Mouse (Mus musculus): Measurements from ENCODE around the gene Rfx1.

The Rfx1 gene

DNA sequence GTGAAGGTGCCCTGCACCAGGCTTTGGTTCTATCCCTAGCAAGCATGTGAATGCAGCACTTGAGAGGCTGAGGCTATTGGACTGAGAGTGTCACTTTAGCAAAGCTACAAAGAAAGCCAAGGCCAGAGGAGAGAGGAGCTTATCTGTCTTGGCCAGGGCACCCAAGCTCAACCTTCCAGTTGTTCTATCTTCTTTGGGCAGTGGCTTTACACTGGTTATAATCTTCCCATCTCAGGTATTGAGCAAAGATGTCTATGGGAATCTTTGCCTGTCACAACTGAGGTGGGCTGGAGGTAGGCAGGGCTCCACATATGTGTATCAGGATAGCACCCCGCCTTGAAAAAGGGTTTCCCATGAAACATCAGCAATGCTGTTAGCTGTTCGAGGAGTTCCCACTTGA, 6.4 kb upstream of the Rfx1 start:
- no peak for DNase-seq (ENCODE audit: low read depth, low spot score)

DNA sequence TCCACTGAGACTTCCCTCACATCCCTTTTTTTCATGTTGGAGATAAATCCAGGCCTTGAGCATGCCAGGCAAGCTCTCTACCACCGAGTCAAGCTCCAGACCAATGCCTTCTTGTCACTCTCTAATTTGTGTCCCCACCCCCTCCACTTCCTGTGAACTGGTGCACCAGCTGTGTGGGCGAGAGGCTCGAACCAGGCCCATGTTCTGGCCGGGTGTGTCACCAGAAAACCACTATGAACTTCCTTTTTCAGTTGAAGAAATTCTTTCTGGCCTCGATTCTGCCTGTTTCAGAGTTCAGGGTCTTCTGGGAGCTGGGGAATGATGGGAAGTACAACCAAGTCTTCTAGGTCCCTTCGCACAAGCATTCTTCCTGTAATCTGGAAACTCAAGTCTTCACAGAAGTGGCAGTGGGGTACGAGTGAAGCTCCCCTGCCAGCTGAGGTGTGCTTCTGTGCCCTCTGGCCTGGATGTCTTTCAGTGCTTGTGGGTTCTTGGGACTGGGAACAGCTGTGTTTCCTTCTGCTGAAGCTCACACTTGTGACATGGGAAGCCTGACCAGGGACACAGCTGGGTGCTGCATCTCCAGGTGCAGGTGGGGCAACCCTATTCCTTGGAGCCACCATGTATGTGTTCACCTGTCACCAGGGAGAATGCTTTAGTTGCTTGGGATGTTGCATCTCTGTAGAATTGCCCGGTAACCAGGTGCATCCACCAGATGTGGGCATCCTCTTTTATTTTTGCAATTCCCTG, 2.6 kb upstream of the Rfx1 start:
- peak; percentile 80 for DNase-seq (ENCODE audit: low read depth, low spot score)

- DNase-seq (ENCODE audit: low read depth, low spot score) = peak; percentile 25
Measured at GRCm38 (mm10) chr8:84065037-84065436, 1.6 kb upstream of the Rfx1 start, which contains the start of gene Gm10643. Gm10643 (minus strand) TSS chr8:84065137.

GRCm38 (mm10) chr8:84065457-84066072, 1.1 kb upstream of the Rfx1 start:
- DNase-seq (ENCODE audit: low read depth, low spot score) = no peak

DNA sequence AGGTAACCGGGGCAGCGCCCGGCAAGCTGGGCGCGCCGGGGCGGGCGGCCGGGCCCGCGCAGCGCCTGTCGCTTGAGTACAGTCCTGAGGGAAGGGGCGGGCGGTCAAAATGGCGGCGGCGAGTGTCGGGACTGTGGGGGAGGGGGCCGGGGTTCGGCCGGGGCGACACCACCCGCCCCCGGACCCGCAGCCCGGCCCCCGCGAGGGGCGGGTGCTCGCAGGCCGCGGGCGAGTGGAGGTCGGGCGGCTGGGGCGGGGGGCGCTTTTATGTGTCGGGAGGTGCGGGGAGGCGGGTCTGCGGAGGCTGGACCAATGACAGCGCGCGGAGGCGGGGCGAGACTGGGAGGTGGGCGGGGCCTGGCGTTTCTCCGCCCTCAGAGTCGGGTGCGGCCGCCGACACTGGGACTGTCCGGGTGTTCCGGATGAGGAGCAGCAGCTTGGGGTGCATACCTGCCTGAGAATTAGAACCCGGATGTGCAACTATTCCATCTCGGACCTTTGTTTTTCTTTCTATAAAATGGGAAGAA, 476 bp downstream of the Rfx1 start:
- peak; percentile 95 for DNase-seq (ENCODE audit: low read depth, low spot score)

GRCm38 (mm10) chr8:84067911-84068310, 1.3 kb downstream of the Rfx1 start:
- DNase-seq (ENCODE audit: low read depth, low spot score) = peak; percentile 13

GRCm38 (mm10) chr8:84068316-84069035, 1.8 kb downstream of the Rfx1 start:
- no peak for DNase-seq (ENCODE audit: low read depth, low spot score)

DNA sequence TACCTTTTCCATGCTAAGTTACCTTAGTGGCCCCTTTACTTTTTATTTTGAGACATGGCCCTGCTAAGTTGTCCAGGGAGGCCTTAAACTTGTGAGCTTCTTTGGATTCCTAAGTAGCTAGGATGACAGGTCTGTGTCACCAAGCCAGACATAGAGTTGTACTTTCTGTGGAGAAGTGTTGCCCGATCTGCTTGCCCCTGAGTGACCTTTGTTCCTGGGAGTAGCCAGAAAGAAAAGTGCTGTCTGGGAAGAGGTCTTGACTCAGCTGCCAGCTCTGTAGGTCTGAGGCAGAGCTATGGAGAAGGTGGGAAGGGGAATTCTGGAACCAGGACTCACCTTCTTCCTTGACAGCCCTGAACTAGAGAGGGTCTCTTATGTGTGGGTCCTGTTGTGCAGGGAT, 2.5 kb downstream of the Rfx1 start:
- DNase-seq (ENCODE audit: low read depth, low spot score) = no peak

DNA sequence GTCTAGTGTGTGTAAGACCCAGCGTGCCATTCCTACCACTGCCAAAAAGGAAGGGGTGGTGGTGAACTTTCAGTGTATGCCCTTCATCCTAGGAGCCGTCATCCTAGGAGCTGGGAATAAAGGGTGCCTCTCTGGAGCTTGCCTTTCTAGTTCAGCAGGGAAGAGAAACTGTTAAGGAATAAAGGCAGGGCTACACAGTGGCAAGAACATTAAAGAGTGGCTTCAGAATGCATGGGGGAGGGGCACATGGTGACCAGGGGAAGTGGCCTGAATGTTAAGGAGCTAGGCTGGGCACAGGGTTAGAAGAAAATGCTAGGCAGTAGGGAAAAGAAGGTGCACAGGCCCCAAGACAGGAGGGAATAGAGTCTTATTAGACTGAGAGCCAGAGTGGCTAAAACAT, 3.1 kb downstream of the Rfx1 start:
- DNase-seq (ENCODE audit: low read depth, low spot score) = no peak

- peak; percentile 16 for DNase-seq (ENCODE audit: low read depth, low spot score)
Measured at GRCm38 (mm10) chr8:84070241-84070640, 3.6 kb downstream of the Rfx1 start.

DNA sequence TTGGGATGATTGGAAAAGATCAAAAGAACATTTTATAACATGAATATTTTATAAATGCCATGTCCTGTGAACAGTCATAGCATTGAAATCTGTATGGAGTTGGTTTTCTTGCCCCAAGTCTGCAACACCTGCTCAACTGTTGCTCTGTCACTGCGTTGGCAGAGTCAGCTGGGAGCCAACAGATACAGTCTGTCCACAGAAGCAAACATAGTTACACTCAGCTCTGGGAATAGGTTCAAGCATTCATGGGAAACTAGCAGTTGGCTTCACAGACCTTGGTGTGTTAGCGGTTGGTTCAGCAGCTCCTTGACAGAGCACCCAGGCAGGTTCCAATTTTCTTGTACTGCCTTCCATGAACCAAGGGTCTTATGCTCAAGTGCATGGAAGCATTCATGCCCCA, 4.0 kb downstream of the Rfx1 start:
- DNase-seq (ENCODE audit: low read depth, low spot score) = no peak

DNA sequence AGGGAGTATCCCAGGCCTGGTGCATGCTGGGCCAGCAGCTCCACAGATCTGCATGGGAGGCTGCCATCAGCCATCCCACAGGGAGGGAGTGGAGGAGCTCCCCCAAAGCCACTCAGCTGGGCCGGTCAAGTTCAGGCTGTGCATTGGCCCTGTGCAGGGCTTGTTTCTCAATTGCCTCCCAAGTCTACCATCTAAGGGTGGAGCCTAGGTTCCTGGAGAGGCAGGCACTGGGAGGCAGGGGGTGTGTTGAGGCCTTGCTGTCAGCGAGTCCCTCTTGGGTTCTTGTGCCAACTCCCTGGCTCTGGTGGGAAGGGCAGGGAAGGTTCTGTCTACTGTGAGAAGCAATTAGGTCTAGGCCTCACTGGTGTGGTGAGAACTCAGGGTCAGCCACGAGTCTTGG, 5.3 kb downstream of the Rfx1 start:
- DNase-seq (ENCODE audit: low read depth, low spot score) = no peak

- no peak for DNase-seq (ENCODE audit: low read depth, low spot score)
Measured at GRCm38 (mm10) chr8:84072321-84072720, 5.7 kb downstream of the Rfx1 start.

DNA sequence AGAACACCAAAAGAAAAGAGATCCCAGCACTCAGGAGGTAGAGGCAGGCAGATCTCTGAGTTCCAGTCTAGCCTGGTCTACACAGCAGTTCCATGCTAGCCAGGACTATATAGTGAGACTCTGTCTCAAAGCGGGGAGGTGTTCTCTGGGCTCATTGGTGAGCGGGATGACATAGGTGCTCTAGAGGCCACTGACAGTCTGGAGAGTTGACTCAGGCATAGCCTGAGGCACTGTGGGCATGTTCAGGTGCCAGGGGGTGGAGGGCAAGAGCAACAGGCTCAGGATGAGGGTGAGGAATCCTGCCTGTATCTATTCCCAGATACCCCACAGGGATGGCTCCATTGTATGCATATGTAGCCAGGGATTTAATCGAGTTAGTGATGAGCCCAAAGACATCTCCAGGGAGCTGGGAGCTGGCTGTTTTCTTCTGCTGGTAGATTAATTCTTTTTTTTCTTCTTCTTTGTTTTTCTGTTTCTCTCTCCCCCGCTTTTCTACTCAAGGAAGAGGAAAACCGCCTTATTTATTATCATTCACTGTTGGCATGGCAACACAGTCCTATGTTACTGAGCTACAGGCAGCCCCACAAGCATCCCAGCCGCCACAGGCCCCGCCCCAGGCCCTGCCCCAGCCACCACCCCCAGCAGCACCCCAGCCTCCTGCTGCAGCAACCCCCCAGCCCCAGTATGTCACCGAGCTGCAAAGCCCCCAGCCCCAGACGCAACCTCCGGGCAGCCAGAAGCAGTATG, 6.8 kb downstream of the Rfx1 start:
- DNase-seq (ENCODE audit: low read depth, low spot score) = no peak

DNA sequence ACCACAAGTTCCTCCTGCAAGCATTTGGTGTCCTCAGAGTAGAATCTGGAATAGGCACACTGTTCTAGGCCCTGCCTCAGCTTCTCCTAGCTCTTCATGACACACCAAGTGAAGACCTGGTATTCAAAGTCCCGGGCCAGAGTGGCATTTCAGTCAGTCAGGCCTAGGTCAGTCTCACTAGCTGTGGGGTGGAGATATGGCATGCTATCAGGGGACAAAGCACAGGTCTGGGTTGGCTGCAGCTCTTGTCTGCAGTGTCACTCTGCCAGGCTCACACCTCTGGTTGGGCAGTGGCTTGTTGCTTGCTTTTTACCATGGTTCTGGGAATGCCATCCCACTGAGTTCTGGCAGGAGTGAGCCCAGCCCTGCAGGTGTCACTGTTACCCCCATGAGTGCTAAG, 9.8 kb downstream of the Rfx1 start:
- DNase-seq (ENCODE audit: low read depth, low spot score) = no peak

GRCm38 (mm10) chr8:84076849-84077248, 10.2 kb downstream of the Rfx1 start:
- no peak for DNase-seq (ENCODE audit: low read depth, low spot score)

DNA sequence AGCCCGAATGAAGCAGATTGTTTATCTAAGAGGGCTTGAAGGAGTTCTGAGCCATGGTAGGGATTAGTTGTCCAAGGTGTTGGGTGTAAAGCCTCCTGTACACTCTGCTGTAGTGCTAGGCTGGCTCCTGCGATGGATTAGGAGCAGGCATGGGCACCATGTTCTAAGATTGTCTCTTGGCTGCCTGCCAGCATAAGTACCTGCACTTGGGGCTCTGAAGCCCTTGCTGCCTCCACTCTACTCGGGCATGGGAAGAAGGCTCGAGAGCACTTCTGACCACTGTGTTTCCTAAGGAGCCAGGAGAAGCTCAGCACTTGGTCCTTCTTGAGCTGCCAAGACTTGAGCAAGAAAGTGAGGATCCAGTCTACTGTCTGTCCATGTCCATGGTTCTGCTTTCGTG, 12.6 kb downstream of the Rfx1 start:
- no peak for DNase-seq (ENCODE audit: low read depth, low spot score)

DNA sequence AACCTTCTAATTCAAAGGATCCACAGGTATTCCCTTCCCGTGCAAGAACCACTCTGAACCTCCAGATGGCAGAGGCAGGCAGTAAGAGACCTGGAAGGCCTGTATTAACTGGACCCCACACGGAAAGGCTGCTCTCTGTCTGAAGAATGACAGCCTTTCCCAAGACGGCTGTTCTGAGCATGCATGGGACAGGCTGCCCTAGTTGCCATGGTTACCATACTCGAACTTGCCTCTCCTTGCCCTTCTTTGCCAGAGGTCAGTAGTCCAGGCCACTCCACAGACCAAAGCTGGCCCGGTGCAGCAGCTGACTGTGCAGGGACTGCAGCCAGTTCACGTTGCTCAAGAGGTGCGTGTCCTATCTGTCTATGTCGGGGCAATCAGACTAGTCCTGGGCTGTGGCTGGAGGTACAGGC, 17.2 kb downstream of the Rfx1 start:
- DNase-seq (ENCODE audit: low read depth, low spot score) = no peak

DNA sequence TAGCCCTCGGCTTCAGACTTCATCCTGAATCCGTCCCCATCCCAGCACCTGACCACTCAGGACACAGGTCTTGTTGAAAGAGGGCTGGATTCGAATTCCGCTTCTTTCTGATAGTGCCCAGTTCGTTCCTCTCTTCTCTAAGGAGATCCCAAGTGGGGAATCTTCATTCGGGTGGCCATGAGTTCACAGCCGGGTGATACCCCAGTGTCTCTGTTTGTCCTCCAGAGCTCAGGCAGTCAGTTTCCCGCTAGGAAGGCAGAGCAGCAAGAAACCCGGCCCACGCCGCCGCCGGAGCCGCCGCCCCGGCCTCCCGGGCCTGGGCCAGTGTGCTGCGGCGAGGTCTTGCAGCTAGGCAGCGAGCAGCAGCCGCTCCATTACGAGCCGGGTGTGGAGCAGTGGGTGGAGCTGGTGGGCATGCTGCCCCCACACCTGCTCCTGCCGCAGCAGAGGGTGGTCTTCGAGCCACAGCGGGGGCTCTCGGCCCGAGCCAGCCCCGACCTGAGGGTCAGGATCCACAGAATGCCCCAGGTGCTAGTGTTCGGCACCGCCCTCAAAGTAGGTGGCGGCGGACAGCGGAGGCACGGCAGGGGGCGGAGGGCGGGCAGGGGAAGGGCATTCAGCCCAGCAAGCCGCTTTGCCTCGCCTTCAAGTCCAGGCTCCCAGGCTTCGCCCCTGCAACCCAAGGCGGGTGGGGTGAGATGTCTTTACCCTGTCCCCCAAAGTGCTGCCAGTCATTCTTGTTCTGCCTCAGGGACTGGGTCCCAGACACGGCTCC, 17.9 kb downstream of the Rfx1 start:
- DNase-seq (ENCODE audit: low read depth, low spot score) = no peak

DNA sequence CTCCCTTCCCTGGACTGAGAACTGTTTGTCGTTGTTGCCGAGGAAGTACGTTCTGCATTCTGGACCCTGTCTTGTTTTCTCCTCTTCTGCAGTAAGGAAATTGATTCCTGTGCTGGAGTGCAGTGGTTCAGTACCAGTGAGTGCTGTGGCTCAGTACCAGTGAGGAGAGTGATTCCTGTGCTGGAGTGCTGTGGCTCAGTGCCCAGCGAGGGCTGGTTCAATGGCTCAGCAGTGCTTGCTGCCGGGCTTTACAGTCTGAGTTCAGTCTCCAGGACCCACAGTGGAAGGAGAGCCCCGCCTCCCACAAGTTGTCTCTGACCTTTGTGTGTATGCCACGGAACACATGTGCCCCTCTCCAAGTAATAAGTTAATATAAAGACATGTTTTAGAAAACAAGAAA, 20.5 kb downstream of the Rfx1 start:
- no peak for DNase-seq (ENCODE audit: low read depth, low spot score)

- DNase-seq (ENCODE audit: low read depth, low spot score) = no peak
Measured at GRCm38 (mm10) chr8:84087821-84088220, 21.2 kb downstream of the Rfx1 start.

All from A20 (cell line).